Mouse (Mus musculus) embryonic fibroblast, embryonic 13.5 days (primary cell): ENCODE results near the gene Zfp507.

Source experiments
- CTCF ChIP-seq: IDR thresholded peaks from 2 replicates; pipeline ENCODE4 v1.5.1; 2011; ENCODE audit warnings: mild to moderate bottlenecking, control low read depth, low read length, moderate library complexity, borderline replicate concordance; ENCODE audit not compliant: insufficient read depth
- POLR2A ChIP-seq: IDR thresholded peaks from 2 replicates; pipeline ENCODE4 v1.6.1; 2011; ENCODE audit warnings: low read depth, mild to moderate bottlenecking, control low read depth, low read length, moderate library complexity

GRCm38 (mm10) chr7:35746686-35747396, 56.0 kb downstream of the Zfp507 start:
- TF ChIP-seq CTCF, result no peak
- TF ChIP-seq POLR2A, result no peak
